Mouse (Mus musculus): ENCODE data around the gene Rab27a.
"Not testable (repeated sequence)": the region's sequence is repeated elsewhere in the genome, so short reads cannot be mapped to it uniquely, and the experiment has no call there.

Rab27a gene

GRCm38 (mm10) chr9:73089222-73089920 is 44.7 kb downstream of the Rab27a start:
- in situ Hi-C loops (cut with MboI, MseI), result no loop called here

- in situ Hi-C loops (cut with MboI, MseI), result loop anchor here (5.0 kb wide), 1 partner anchor 48 kb away; the partner anchor contains the start of genes Pigb and Rab27a
Observed at GRCm38 (mm10) chr9:73090121-73090520, 45.5 kb downstream of the Rab27a start.

- in situ Hi-C loops (cut with MboI, MseI), result loop anchor here (5.0 kb wide), 1 partner anchor 49 kb away; the partner anchor contains the start of genes Pigb and Rab27a
Observed at GRCm38 (mm10) chr9:73091747-73092146, 47.1 kb downstream of the Rab27a start.

GRCm38 (mm10) chr9:73094580-73094979 is 49.9 kb downstream of the Rab27a start:
- in situ Hi-C loops (cut with MboI, MseI), result loop anchor here (5.0 kb wide), 1 partner anchor 52 kb away; the partner anchor contains the start of genes Pigb and Rab27a

GRCm38 (mm10) chr9:73097898-73098297 is 53.2 kb downstream of the Rab27a start:
- in situ Hi-C loops (cut with MboI, MseI), result no loop called here

- in situ Hi-C loops (cut with MboI, MseI), result loop anchor here (5.0 kb wide), 1 partner anchor 134 kb away; no protein-coding TSS in a partner anchor
Observed at GRCm38 (mm10) chr9:73101536-73101935, 56.9 kb downstream of the Rab27a start, which contains the start of gene Khdc3. Khdc3 (plus strand) TSS chr9:73101836.

- in situ Hi-C loops (cut with MboI, MseI), result loop anchor here (5.0 kb wide), 1 partner anchor 135 kb away; no protein-coding TSS in a partner anchor
Observed at GRCm38 (mm10) chr9:73102181-73102580, 57.5 kb downstream of the Rab27a start, which contains the start of gene Gm20509. Gm20509 (plus strand) TSS chr9:73102470.

- in situ Hi-C loops (cut with MboI, MseI), result loop anchor here (5.0 kb wide), 1 partner anchor 136 kb away; no protein-coding TSS in a partner anchor
Observed at GRCm38 (mm10) chr9:73103159-73103879, 58.7 kb downstream of the Rab27a start.

- in situ Hi-C loops (cut with MboI, MseI), result loop anchor here (5.0 kb wide), 1 partner anchor 137 kb away; no protein-coding TSS in a partner anchor
Observed at GRCm38 (mm10) chr9:73103880-73104198, 59.2 kb downstream of the Rab27a start.

- in situ Hi-C loops (cut with MboI, MseI), result no loop called here
Observed at GRCm38 (mm10) chr9:73105141-73105540, 60.5 kb downstream of the Rab27a start.

GRCm38 (mm10) chr9:73105771-73106170 is 61.1 kb downstream of the Rab27a start:
- in situ Hi-C loops (cut with MboI, MseI), result no loop called here

- in situ Hi-C loops (cut with MboI, MseI), result no loop called here
Observed at GRCm38 (mm10) chr9:73112919-73113906, 68.6 kb downstream of the Rab27a start, which contains the start of gene Rsl24d1. Rsl24d1 (plus strand) TSS chr9:73113426.

- in situ Hi-C loops (cut with MboI, MseI), result not testable (repeated sequence)
Observed at GRCm38 (mm10) chr9:73116704-73117103, 72.0 kb downstream of the Rab27a start.

- in situ Hi-C loops (cut with MboI, MseI), result no loop called here
Observed at GRCm38 (mm10) chr9:73118012-73118411, 73.4 kb downstream of the Rab27a start.

- in situ Hi-C loops (cut with MboI, MseI), result no loop called here
Observed at GRCm38 (mm10) chr9:73121735-73122134, 77.1 kb downstream of the Rab27a start.

GRCm38 (mm10) chr9:73125043-73125570 is 80.5 kb downstream of the Rab27a start:
- in situ Hi-C loops (cut with MboI, MseI), result no loop called here

GRCm38 (mm10) chr9:73127457-73127856 is 82.8 kb downstream of the Rab27a start:
- in situ Hi-C loops (cut with MboI, MseI), result no loop called here

GRCm38 (mm10) chr9:73129875-73130274 is 85.2 kb downstream of the Rab27a start:
- in situ Hi-C loops (cut with MboI, MseI), result no loop called here

GRCm38 (mm10) chr9:73130529-73130928 is 85.9 kb downstream of the Rab27a start:
- in situ Hi-C loops (cut with MboI, MseI), result no loop called here

GRCm38 (mm10) chr9:73137341-73137886 is 92.8 kb downstream of the Rab27a start:
- in situ Hi-C loops (cut with MboI, MseI), result no loop called here
